Mouse (Mus musculus) gonadal fat pad, adult 2 months (tissue): ENCODE results near the gene Itgb6. TPM values are rescaled to one million over a fixed set of nuclear protein-coding genes. Genes with fewer than 3 reads are reported as not detected.

ENCODE experiments used
- DNase-seq: peaks from one replicate; pipeline ENCODE4 v3.0.0-alpha.2; 2012; ENCODE audit warnings: low read depth
- polyA plus RNA-seq: library from polyadenylated mRNA; depleted of rRNA; stranded (reverse); fragments of >200 nt; gene quantifications from 2 replicates; pipeline ENCODE4 v1.2.3, GENCODE M21; 2012; rRNA removed

The Itgb6 gene
- polyA plus RNA-seq = 1.6 and 2.6 TPM in 2 replicates

DNA sequence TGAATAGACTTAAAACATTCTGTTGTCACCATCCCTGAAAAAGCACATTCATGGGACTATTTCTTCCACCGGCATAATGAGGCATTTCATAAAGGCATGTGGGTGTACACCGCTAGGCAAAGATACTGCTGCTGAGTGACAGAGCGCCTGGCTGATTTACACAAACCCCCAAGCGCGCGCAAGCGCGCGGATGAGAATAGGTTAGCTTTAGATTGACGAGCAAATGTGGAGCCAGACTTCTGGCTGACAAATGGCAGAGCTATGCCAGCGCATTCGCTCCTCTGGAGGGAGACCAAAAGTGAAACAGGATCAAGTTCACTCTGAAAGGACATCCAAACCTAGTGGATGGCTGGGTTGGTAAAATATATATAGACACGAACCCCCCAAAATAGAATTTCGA is at the start of gene Itgb6:
Gene Itgb6 (minus strand): TSS at position 130 of the 400 bp plus-strand sequence.
- DNase-seq = no peak

GRCm38 (mm10) chr2:60766420-60766819 is 44.0 kb upstream of the Itgb6 start:
- DNase-seq = no peak

DNA sequence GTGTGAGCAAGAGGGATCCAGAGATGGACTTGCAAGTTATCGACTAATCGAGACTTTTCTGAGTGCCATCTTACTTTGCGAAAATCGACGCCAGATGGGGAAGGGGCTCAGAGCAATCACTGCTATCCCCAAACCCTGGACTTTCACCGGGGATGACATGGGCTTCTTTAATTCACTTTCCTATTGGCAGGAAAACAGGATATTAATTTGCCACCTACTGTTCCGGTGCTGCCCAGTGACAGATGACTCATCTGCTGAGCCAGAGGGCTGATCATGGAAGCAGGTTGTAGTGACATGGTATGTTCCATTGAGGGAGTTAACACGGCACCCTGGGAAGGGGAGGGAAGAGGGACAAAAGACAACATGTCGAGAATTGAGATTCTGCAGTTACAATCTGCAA is 33.8 kb upstream of the Itgb6 start:
- DNase-seq = no peak

DNA sequence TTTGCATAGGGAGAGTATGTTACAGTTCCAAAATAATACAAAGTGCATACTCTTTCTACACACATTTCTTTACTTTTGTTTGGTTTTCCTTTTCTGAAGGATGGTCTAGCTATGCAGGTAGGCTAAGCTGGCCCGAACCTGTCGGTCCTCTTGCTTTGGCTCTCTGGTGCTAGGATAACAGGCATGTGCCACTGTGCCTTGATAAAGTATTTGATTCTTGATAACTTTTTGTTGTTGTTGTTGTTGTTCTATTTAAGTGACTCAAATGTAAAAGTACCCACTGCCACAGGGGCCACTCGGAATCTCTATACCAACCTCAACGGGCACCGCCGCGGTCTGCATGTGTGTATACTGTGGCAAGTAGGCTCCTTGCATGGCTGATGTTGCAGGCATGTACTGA is 32.7 kb upstream of the Itgb6 start:
- no peak for DNase-seq

DNA sequence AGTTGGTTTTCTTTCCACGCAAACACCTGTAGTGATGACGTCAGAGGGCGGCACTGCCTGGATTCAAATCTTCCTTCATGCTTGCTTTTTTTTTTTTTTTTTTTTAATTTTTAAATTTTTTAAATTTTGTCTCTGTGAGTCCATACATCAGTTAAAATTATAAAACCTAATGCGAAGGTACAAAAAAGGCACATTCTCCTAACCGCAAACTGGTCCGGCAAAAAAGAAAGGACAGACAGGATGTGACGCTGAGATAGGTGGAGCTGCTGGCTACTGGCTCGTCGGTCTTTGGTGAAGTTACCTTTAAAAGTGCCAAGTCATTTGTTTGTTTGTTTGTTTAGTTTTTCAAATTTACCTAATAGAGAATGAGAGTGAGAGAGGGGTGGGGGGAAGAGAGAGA is 28.8 kb upstream of the Itgb6 start:
- DNase-seq = no peak

- DNase-seq = no peak
These were observed 28.1 kb upstream of the Itgb6 start for GRCm38 (mm10) chr2:60750591-60750990.

- DNase-seq = no peak
These were observed 26.1 kb upstream of the Itgb6 start for GRCm38 (mm10) chr2:60748585-60748984.

DNA sequence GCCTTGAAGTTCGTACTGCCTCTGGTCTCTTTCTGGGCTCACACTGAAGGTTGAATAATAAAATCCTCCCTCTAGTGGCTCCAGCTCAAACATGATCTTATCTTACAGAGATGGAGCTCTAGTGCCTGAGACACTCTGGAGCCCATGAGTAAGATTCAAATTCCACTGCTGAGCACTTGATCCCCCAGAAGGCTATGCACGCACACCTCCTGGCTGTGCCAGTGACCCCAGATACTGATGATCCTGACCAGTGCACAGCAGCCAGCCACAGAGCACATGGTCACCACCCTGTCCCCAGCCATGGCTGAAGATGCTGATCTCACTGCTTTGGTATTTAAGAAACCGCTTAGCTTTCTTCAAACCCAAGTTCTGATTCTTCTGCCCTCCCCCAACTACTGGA is 25.1 kb upstream of the Itgb6 start:
- no peak for DNase-seq

DNA sequence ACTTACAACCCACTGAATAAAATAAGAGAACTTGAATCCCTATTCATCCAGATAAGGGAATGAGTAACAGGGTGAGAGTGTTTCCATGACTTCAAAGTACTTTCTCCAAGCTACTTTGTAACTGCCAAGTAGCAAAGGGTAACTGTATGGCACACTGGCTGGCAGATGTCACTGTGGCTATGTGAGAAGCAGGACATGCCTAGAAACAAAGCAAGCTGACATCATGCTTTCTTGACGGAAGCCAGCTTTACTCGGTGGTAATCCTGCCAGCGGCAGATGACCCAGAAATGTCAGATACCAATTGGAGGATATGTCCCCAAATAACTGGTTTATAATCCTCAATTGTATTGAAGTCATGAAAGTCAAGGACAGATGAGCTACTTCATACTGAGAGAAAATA is 22.2 kb upstream of the Itgb6 start:
- DNase-seq = no peak

- no peak for DNase-seq
These were observed 17.1 kb upstream of the Itgb6 start for GRCm38 (mm10) chr2:60739389-60740137.

DNA sequence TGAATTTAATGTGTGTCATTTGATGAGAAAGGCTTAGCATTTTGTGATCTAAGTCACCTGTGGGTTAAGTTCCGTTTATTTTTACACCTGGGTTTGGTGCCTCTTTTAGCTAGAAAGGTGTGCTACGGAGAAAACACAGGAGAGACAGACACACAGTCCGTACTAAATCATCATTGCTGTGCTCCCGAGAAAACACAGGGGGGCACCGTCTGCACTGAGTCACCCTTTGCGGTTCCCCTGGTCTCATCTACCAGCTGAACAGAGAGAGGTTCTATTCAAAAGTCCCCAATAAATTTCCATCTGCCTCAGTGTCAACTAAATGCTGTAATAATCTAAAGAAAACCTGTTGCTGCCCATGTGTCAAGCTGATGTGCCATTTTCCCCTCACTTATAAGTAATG is 8.5 kb upstream of the Itgb6 start:
- no peak for DNase-seq

- no peak for DNase-seq
These were observed 7.6 kb upstream of the Itgb6 start for GRCm38 (mm10) chr2:60730024-60730423.

- no peak for DNase-seq
These were observed 6.6 kb upstream of the Itgb6 start for GRCm38 (mm10) chr2:60728902-60729585.

DNA sequence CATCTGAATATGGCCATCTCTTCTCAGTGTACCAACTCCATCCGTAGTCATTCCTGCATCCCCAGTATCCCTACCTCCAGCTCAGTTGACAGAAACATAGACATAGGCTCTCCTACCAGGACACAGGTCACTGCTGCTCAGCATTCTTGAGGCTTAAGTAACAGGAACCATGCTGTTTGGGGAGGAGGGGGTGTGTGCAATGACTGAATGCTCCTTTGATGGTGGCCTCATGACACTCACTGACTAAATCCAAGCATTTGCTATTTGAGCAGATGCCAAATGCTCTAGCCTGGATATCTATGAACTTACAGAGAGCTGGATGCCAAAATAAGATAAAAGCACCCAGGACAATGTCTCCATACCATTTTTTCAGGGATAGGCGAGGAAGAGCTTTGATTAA is 2.2 kb upstream of the Itgb6 start:
- no peak for DNase-seq

- DNase-seq = no peak
These were observed 524 bp upstream of the Itgb6 start for GRCm38 (mm10) chr2:60722967-60723366.

DNA sequence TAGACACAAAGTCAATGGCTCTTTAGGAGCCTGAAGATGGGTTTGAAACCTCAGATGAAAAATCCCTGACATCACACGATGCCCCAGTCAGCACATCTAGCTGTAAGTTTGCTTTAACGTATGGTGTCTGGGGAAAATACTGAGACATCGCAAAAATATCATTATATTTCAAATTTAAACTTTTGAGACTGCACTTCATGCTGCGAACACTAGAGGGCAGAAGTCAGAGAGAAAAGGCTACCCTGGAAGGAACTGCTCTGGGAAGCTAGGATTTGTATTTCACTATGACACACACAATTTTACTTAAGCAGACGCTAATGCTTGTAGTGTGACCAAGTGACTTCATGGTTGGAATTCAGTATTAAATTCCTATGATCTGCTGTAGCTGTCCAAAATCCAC is 1.5 kb downstream of the Itgb6 start:
- no peak for DNase-seq

- no peak for DNase-seq
These were observed 2.2 kb downstream of the Itgb6 start for GRCm38 (mm10) chr2:60720205-60720604.

- DNase-seq = no peak
These were observed 5.1 kb downstream of the Itgb6 start for GRCm38 (mm10) chr2:60717348-60717747.

- DNase-seq = no peak
These were observed 5.9 kb downstream of the Itgb6 start for GRCm38 (mm10) chr2:60716549-60716948.

DNA sequence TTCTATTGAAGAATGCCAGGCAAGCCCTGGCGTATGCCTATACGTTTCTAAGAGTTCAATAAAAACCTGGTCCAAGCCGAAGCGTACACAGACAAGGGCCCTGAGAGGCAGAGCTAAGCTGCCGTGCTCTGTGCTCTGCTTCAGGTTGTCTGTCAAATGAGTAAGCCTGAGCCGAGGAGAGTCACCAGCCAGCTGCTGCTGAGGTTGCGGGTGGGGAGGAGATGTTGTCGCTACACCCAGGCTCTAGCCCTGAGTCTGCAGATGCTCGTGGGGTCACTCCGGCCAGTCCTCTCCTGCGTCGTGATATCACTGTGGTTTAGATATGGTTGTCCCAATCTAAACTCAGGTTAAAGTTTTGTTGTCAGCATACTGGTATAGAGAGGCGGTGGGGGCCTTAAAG is 6.7 kb downstream of the Itgb6 start:
- no peak for DNase-seq

DNA sequence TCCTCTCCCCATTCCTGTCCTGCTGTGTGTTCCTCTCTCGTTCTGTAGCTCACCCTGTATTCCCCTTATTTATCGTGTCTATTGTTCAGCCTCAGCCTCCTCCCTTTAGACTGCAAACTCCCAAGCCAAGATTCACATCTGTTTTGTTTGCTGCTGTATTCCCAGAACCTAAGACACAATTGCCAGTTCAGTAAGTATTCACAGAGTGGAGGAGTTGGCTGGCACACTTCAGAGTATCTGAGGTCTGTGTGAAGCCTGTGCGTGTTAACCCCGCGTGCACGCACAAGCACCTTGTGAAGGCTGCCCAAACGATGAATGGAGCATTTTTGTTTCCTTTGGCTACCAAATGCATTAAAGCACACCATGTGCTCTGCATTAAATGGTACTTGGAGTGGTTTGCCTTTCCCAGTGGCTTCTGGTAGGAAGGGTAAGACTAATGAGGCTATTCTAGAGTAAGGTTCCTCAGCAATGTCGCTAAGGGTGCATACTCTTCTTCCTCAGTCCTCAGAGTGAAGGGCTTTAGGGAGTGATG is 7.4 kb downstream of the Itgb6 start:
- no peak for DNase-seq

DNA sequence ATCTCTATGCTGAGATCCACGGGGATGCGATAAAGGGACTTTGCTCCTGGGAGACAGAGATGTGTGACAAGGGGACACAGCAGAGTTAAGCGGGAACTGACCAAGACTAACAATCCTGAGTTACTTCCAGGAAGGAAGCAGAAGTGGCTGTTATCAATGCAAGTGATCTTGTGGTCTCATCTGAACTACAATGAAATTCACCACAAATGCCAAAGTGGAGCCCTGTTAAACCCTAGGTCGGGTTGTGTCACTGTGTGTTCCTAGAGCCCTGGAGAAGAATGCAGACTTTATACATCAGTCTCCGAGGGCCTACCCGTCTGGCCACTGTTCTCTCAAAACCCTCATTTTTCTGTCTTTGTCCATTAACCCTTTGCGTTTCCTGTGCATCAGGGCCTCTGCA is 8.0 kb downstream of the Itgb6 start:
- DNase-seq = no peak

DNA sequence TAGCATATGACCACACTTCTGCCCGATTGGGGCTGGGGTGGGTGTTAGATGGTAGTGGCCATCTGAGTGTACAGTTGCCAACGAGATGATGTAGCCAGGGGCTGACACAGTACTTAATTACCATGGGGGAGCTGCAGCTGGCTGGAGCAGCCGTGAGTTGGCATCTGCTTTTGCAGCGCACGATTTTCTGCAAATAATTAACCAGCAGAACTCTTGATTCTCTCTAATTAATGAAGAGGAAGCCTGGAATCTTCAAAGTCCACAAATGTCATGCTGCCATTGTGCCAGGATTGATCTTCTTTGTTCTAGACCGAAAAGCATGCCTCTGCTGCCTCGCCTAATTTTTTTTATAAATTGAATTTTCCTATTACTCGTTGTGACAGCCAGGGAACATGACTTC is 8.6 kb downstream of the Itgb6 start:
- DNase-seq = no peak
